Mouse (Mus musculus): ENCODE results near the gene Cox7a1. TPM values are rescaled to one million over a fixed set of nuclear protein-coding genes. Genes with fewer than 3 reads are reported as not detected.
A peak's percentile ranks its signal among the peaks of the same experiment; 100 is the strongest.
"Not testable (repeated sequence)": the region's sequence is repeated elsewhere in the genome, so short reads cannot be mapped to it uniquely, and the experiment has no call there.

Cox7a1 gene
- total and polyA plus RNA-seq, 2 experiments, result 2.8 to 6.1 TPM

GRCm38 (mm10) chr7:30170283-30170951, 13.5 kb upstream of the Cox7a1 start:
- H3K36me3 ChIP-seq (ENCODE audit: control insufficient read depth, insufficient read depth, low read length), result peaks cover 3% of the 10 kb centered on the region; the same call in 1 of the 2 replicates
- peaks cover 3% of the 10 kb centered on the region for H3K4me1 ChIP-seq (ENCODE audit: control insufficient read depth, insufficient read depth, low read length)
- no peak for TF ChIP-seq POLR2A (IDR thresholded peaks at IDR 0.05; ENCODE audit: extremely low read depth, insufficient read depth, low read length)
- no peak for TF ChIP-seq CTCF (IDR thresholded peaks at IDR 0.05; ENCODE audit: low read depth, low read length)
- H3K79me2 ChIP-seq (ENCODE audit: control insufficient read depth, insufficient read depth, low read length), result peaks cover 19% of the 10 kb centered on the region; the same call in 1 of the 2 replicates
- WGBS, result 11% methylated on average over 11 of the region's 11 CpGs
- peak overlapping the region; percentile 19 for H3K27ac ChIP-seq (replicated peaks; ENCODE audit: insufficient read depth, low read depth, low read length)
- H3K9ac ChIP-seq (ENCODE audit: low read depth, low read length), result peak overlapping the region; percentile 49
- H3K4me3 ChIP-seq (ENCODE audit: insufficient read depth, low read depth, low read length), result peak overlapping the region; percentile 63
- H3K27me3 ChIP-seq (ENCODE audit: control insufficient read depth, insufficient read depth, low read length), result no peaks in the 10 kb centered on the region
- DNase-seq (ENCODE audit: extremely low read depth, low read depth, low spot score), result no peak

- Histone ChIP-seq H3K9ac (ENCODE audit: low read depth, low read length) (no peak overlapping the region), H3K4me3 (ENCODE audit: insufficient read depth, low read depth, low read length) (no peak overlapping the region; the same call in 1 of the 2 replicates), H3K79me2 (ENCODE audit: control insufficient read depth, insufficient read depth, low read length) (no peaks in the 10 kb centered on the region), H3K27me3 (ENCODE audit: control insufficient read depth, insufficient read depth, low read length) (no peaks in the 10 kb centered on the region), H3K4me1 (ENCODE audit: control insufficient read depth, insufficient read depth, low read length) (no peaks in the 10 kb centered on the region), H3K27ac (replicated peaks; ENCODE audit: insufficient read depth, low read depth, low read length) (no peak overlapping the region), H3K36me3 (ENCODE audit: control insufficient read depth, insufficient read depth, low read length) (peaks cover 10% of the 10 kb centered on the region)
- 74% methylated on average over 12 of the region's 12 CpGs for WGBS
- DNase-seq (ENCODE audit: extremely low read depth, low read depth, low spot score), result no peak
- no peak for TF ChIP-seq POLR2A (IDR thresholded peaks at IDR 0.05; ENCODE audit: extremely low read depth, insufficient read depth, low read length)
- no peak for TF ChIP-seq CTCF (IDR thresholded peaks at IDR 0.05; ENCODE audit: low read depth, low read length)
Observed at GRCm38 (mm10) chr7:30176474-30176873, 7.5 kb upstream of the Cox7a1 start.

GRCm38 (mm10) chr7:30178256-30178655, 5.7 kb upstream of the Cox7a1 start:
- Histone ChIP-seq H3K4me3 (ENCODE audit: insufficient read depth, low read depth, low read length) (no peak overlapping the region), H3K79me2 (ENCODE audit: control insufficient read depth, insufficient read depth, low read length) (no peaks in the 10 kb centered on the region), H3K4me1 (ENCODE audit: control insufficient read depth, insufficient read depth, low read length) (no peaks in the 10 kb centered on the region), H3K27me3 (ENCODE audit: control insufficient read depth, insufficient read depth, low read length) (no peaks in the 10 kb centered on the region), H3K27ac (replicated peaks; ENCODE audit: insufficient read depth, low read depth, low read length) (no peak overlapping the region), H3K9ac (ENCODE audit: low read depth, low read length) (no peak overlapping the region), H3K36me3 (ENCODE audit: control insufficient read depth, insufficient read depth, low read length) (peaks cover 10% of the 10 kb centered on the region)
- 88% methylated on average over 11 of the region's 11 CpGs for WGBS
- TF ChIP-seq POLR2A (IDR thresholded peaks at IDR 0.05; ENCODE audit: extremely low read depth, insufficient read depth, low read length) (no peak), CTCF (IDR thresholded peaks at IDR 0.05; ENCODE audit: low read depth, low read length) (no peak)
- no peak for DNase-seq (ENCODE audit: extremely low read depth, low read depth, low spot score)

- peak; percentile 58 for DNase-seq (ENCODE audit: extremely low read depth, low read depth, low spot score)
- Histone ChIP-seq H3K4me3 (ENCODE audit: insufficient read depth, low read depth, low read length) (no peak overlapping the region), H3K27me3 (ENCODE audit: control insufficient read depth, insufficient read depth, low read length) (no peaks in the 10 kb centered on the region), H3K9ac (ENCODE audit: low read depth, low read length) (no peak overlapping the region), H3K27ac (replicated peaks; ENCODE audit: insufficient read depth, low read depth, low read length) (no peak overlapping the region), H3K36me3 (ENCODE audit: control insufficient read depth, insufficient read depth, low read length) (peaks cover 10% of the 10 kb centered on the region), H3K4me1 (ENCODE audit: control insufficient read depth, insufficient read depth, low read length) (peaks cover 3% of the 10 kb centered on the region), H3K79me2 (ENCODE audit: control insufficient read depth, insufficient read depth, low read length) (no peaks in the 10 kb centered on the region)
- 1% methylated on average over 4 of the region's 4 CpGs for WGBS
- TF ChIP-seq POLR2A (IDR thresholded peaks at IDR 0.05; ENCODE audit: extremely low read depth, insufficient read depth, low read length) (no peak), CTCF (IDR thresholded peaks at IDR 0.05; ENCODE audit: low read depth, low read length) (peak; percentile 67)
Observed at GRCm38 (mm10) chr7:30181308-30181707, 2.6 kb upstream of the Cox7a1 start.

GRCm38 (mm10) chr7:30181929-30182328, 2.0 kb upstream of the Cox7a1 start:
- WGBS, result 84% methylated on average over 10 of the region's 10 CpGs
- not testable (repeated sequence) for H3K9ac ChIP-seq (ENCODE audit: low read depth, low read length); H3K79me2 ChIP-seq (ENCODE audit: control insufficient read depth, insufficient read depth, low read length); H3K4me1 ChIP-seq (ENCODE audit: control insufficient read depth, insufficient read depth, low read length); H3K4me3 ChIP-seq (ENCODE audit: insufficient read depth, low read depth, low read length); H3K27me3 ChIP-seq (ENCODE audit: control insufficient read depth, insufficient read depth, low read length); DNase-seq (ENCODE audit: extremely low read depth, low read depth, low spot score); H3K27ac ChIP-seq (replicated peaks; ENCODE audit: insufficient read depth, low read depth, low read length)
- H3K36me3 ChIP-seq (ENCODE audit: control insufficient read depth, insufficient read depth, low read length), result peaks cover 10% of the 10 kb centered on the region

GRCm38 (mm10) chr7:30183189-30183588, 755 bp upstream of the Cox7a1 start:
- H3K4me1 ChIP-seq (ENCODE audit: control insufficient read depth, insufficient read depth, low read length); DNase-seq (ENCODE audit: extremely low read depth, low read depth, low spot score); H3K79me2 ChIP-seq (ENCODE audit: control insufficient read depth, insufficient read depth, low read length); H3K4me3 ChIP-seq (ENCODE audit: insufficient read depth, low read depth, low read length); H3K9ac ChIP-seq (ENCODE audit: low read depth, low read length); H3K27ac ChIP-seq (replicated peaks; ENCODE audit: insufficient read depth, low read depth, low read length); H3K27me3 ChIP-seq (ENCODE audit: control insufficient read depth, insufficient read depth, low read length): not testable (repeated sequence)
- peaks cover 13% of the 10 kb centered on the region for H3K36me3 ChIP-seq (ENCODE audit: control insufficient read depth, insufficient read depth, low read length)
- 78% methylated on average over 7 of the region's 7 CpGs for WGBS
